Mouse (Mus musculus) CD4-positive naive resting alpha-beta T cell, adult 57 days (primary cell): ENCODE data around the gene Olfr458. TPM values are rescaled to one million over a fixed set of nuclear protein-coding genes. Genes with fewer than 3 reads are reported as not detected.

Experiments
- total RNA-seq: library from RNA; stranded (reverse); gene quantifications from one replicate; pipeline ENCODE4 v1.2.4, GENCODE M21; 2023

Olfr458 gene
- not detected for total RNA-seq

DNA sequence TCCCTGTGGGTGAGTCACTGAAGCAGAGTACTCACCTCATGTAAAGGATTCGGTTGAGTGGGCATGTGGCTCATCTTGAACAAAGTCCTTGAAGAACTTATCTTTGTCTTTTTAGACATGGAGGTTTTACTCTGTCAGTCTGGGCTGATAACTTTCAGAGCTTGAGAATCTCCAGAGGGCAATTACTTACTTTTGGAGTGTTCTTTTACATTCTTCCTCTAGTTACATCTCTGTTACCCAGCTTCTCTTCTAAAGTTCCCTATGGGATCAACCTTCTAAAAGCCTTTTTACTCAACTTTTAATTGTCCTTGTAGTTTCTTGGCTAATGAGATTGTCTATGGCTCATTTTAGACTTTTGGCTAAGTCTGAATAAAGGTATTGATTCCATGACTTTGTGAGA lies at the start of gene Olfr458:
TSS of gene Olfr458 (minus strand) at position 101 of the 400 bp plus-strand sequence.

DNA sequence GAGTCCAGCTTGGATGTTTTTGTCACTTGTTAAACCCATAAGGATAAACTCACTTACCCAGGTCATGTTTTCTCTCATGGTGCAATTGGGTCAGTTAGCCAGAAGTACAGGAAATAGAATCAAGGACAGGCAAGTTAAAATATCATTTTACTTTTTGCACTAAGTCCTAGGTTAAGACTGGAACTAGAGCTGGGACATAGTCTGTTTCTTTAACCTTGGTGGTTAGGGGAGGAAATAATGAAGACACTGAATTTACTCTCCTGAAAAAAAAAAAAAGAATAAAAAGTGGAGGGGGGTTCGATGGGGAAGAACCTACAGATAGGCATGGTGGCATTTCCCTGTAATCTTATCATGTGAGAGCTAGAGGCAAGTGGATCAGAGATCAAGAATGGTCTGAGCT lies 22.1 kb upstream of the Olfr458 start, which contains the start of gene Olfr456:
TSS of gene Olfr456 (minus strand) at position 101 of the 400 bp plus-strand sequence.

DNA sequence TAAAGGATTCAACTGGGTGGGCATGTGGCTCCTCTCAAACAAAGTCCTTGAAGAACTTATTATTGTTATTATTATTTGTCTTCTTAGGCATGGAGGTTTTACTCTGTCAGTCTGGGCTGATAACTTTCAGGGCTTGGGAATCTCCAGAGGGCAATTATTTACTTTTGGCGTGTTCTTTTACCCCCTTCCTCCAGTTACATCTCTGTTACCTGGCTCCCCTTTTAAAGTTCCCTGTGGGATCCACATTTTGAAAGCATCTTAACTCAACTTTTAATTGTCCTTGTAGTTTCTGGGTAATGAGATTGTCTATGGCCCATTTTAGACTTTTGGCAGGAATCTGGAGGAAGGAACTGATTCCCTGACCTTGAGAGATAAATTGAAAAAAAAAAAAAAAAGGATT lies 11.2 kb upstream of the Olfr458 start, which contains the start of gene Olfr457:
TSS of gene Olfr457 (minus strand) at position 101 of the 400 bp plus-strand sequence.

DNA sequence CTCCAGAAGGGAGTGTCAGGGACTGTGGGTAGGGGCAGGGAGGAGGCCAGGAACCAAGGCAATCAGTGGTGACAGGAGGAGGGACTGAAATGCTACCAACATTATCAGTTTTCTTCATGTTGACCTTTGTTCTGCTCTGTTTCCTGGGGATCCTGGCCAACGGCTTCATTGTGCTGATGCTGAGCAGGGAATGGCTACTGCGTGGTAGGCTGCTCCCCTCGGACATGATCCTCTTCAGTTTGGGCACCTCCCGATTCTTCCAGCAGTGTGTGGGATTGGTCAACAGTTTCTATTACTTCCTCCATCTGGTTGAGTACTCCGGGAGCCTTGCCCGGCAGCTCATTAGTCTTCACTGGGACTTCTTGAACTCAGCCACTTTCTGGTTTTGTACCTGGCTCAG lies 30.6 kb downstream of the Olfr458 start, which contains the start of gene Tas2r126:
TSS of gene Tas2r126 (plus strand) at position 90 of the 400 bp plus-strand sequence.

Other genes starting within 250 kb of the Olfr458 start
- not detected for gene Tas2r144, start 249.9 kb downstream of the Olfr458 start, total RNA-seq
- 10.3 TPM for gene Gstk1, start 219.3 kb downstream of the Olfr458 start, total RNA-seq
- not detected for gene Tmem139, start 203.2 kb downstream of the Olfr458 start, total RNA-seq
- 104 TPM for gene Casp2, start 200.2 kb downstream of the Olfr458 start, total RNA-seq
- 1.4 TPM for gene Clcn1, start 178.5 kb downstream of the Olfr458 start, total RNA-seq
- 0.15 TPM for gene Fam131b, start 140.6 kb downstream of the Olfr458 start, total RNA-seq
- gene Zyx, start 115.6 kb downstream of the Olfr458 start, total RNA-seq = 146 TPM
- gene Epha1, start 91.9 kb downstream of the Olfr458 start, total RNA-seq = 0.18 TPM
- 0.92 TPM for gene Tas2r143, start 65.0 kb downstream of the Olfr458 start, total RNA-seq
- 0.53 TPM for gene Tas2r135, start 59.8 kb downstream of the Olfr458 start, total RNA-seq
- gene Tas2r126, start 30.7 kb downstream of the Olfr458 start, total RNA-seq = not detected
- not detected for gene Olfr457, start 11.1 kb upstream of the Olfr458 start, total RNA-seq
- gene Olfr456, start 22.0 kb upstream of the Olfr458 start, total RNA-seq = not detected
- not detected for gene Olfr455, start 82.4 kb upstream of the Olfr458 start, total RNA-seq
- gene Tcaf3, start 132.5 kb upstream of the Olfr458 start, total RNA-seq = not detected
- 0.35 TPM for gene Tcaf2, start 180.1 kb upstream of the Olfr458 start, total RNA-seq
- not detected for gene Tcaf1, start 244.9 kb upstream of the Olfr458 start, total RNA-seq